Mouse (Mus musculus) kidney, adult 2 months (tissue): ENCODE data around the gene Gpr137b.
"Not testable (repeated sequence)": the region's sequence is repeated elsewhere in the genome, so short reads cannot be mapped to it uniquely, and the experiment has no call there.

Experiments used
- CTCF ChIP-seq: fragments of 200-500 bp; conservative IDR thresholded peaks from 2 replicates; pipeline ENCODE4 v1.5.1; 2011; ENCODE audit warnings: low read depth, mild to moderate bottlenecking, control low read depth, low read length, moderate library complexity, mixed read lengths; ENCODE audit not compliant: insufficient read depth, insufficient read length
- POLR2A ChIP-seq: fragments of 200-500 bp; IDR thresholded peaks from one replicate; pipeline ENCODE4 v1.6.1; 2011; ENCODE audit warnings: low read depth, low read length, control low read depth

GRCm38 (mm10) chr13:13402818-13403217 is 9.0 kb upstream of the Gpr137b start:
- TF ChIP-seq CTCF, POLR2A: not testable (repeated sequence)
